Mouse (Mus musculus) CH12.LX (cell line): ENCODE measurements at regions not wholly inside any gene's neighbourhood (a gene's known extent, or its start where the extent isn't known, plus 50 kb on each side); places are given as distances from the start of the nearest gene placed in this dataset.

Experiments
- CHD1 ChIP-seq: IDR thresholded peaks from 2 replicates; pipeline ENCODE4 v1.6.1; 2012; ENCODE audit warnings: low read depth, low read length, improper control_type of control experiment, inconsistent platforms
- CTCF ChIP-seq, 2 experiments: IDR thresholded peaks in 1 of 2; conservative IDR thresholded peaks in 1 of 2; 2 replicates each; pipeline ENCODE4 v1.5.1; 2011 to 2012; ENCODE audit warnings: low read depth in 2 of 2, low read length in 2 of 2, improper control_type of control experiment in 1 of 2, inconsistent platforms in 1 of 2, mild to moderate bottlenecking in 1 of 2, moderate library complexity in 1 of 2
- E2F4 ChIP-seq: IDR thresholded peaks from 2 replicates; pipeline ENCODE4 v1.6.1; 2011; ENCODE audit warnings: low read depth, low read length, improper control_type of control experiment; ENCODE audit not compliant: insufficient replicate concordance
- EP300 ChIP-seq: IDR thresholded peaks from 2 replicates; pipeline ENCODE4 v1.6.1; 2011; ENCODE audit warnings: low read length, improper control_type of control experiment
- HCFC1 ChIP-seq: IDR thresholded peaks from 2 replicates; pipeline ENCODE4 v1.6.1; 2012; ENCODE audit warnings: low read depth, mild to moderate bottlenecking, inconsistent platforms, low read length, improper control_type of control experiment
- MAX ChIP-seq: IDR thresholded peaks from 2 replicates; pipeline ENCODE4 v1.6.1; 2011; ENCODE audit warnings: low read length, improper control_type of control experiment
- NELFE ChIP-seq: IDR thresholded peaks from 2 replicates; pipeline ENCODE4 v1.6.1; 2011; ENCODE audit warnings: low read depth, low read length, improper control_type of control experiment
- POLR2A ChIP-seq: IDR thresholded peaks from 2 replicates; pipeline ENCODE4 v1.6.1; 2011; ENCODE audit warnings: low read depth, mild to moderate bottlenecking, improper control_type of control experiment, low read length
- SIN3A ChIP-seq: IDR thresholded peaks from 2 replicates; pipeline ENCODE4 v1.6.1; 2012; ENCODE audit warnings: low read length, improper control_type of control experiment, inconsistent platforms
- UBTF ChIP-seq: IDR thresholded peaks from 2 replicates; pipeline ENCODE4 v1.6.1; 2012; ENCODE audit warnings: low read depth, mild to moderate bottlenecking, inconsistent platforms, low read length, improper control_type of control experiment, moderate library complexity
- USF1 ChIP-seq: IDR thresholded peaks from 2 replicates; pipeline ENCODE4 v1.6.1; 2014; ENCODE audit warnings: low read depth, mild to moderate bottlenecking, inconsistent platforms, low read length, improper control_type of control experiment
- USF2 ChIP-seq: conservative IDR thresholded peaks from 2 replicates; pipeline ENCODE4 v1.6.1; 2011; ENCODE audit warnings: low read depth, low read length, improper control_type of control experiment

- TF ChIP-seq USF2 (no peak), NELFE (no peak), SIN3A (no peak), CTCF (conservative IDR thresholded peaks at IDR 0.05 in 1 of 2, IDR thresholded peaks at IDR 0.05 in 1 of 2; ENCODE audit: low read depth in 2 of 2, low read length in 2 of 2) (no peak), POLR2A (no peak), E2F4 (no peak), USF1 (no peak), EP300 (no peak), CHD1 (no peak), UBTF (no peak), MAX (no peak), HCFC1 (no peak)
Measured at GRCm38 (mm10) chr14:103440243-103440642, 72.9 kb upstream of the Scel start.
